Mouse (Mus musculus) liver, adult (tissue): ENCODE data around the gene Adat3.

Experiments
- GATA4 ChIP-seq: IDR thresholded peaks from 2 replicates; pipeline ENCODE4 v1.6.1; 2014; ENCODE audit warnings: mild to moderate bottlenecking, low read length; ENCODE audit not compliant: insufficient replicate concordance

The Adat3 gene

GRCm38 (mm10) chr10:80602698-80603325 is at the start of gene Adat3, which contains the start of gene Scamp4:
Adat3 (plus strand) TSS chr10:80602880.
Scamp4 (plus strand) TSS chr10:80602872.
- TF ChIP-seq GATA4: peak; percentile 60; the same call in 1 of the 2 replicates

DNA sequence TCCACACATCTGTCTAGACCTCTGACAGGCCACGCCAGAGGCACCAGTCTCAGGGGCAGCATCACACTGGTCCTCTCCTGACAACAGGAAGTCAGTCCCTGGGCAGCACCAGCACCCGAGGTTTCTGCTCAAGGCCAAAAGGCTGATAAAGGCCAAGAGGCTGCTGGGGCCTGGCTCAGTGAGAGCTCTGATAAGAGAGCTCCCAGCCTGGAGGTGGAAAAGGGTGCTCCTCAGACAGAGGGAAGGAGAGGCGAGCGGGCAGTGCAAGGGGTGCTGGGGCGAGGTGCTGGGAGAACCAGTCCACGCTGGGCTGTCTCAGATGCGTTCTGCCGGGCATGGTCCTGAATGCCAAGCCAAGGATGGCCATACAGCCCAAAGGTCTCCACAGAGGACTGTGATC is 49.1 kb upstream of the Adat3 start:
- TF ChIP-seq GATA4: no peak

DNA sequence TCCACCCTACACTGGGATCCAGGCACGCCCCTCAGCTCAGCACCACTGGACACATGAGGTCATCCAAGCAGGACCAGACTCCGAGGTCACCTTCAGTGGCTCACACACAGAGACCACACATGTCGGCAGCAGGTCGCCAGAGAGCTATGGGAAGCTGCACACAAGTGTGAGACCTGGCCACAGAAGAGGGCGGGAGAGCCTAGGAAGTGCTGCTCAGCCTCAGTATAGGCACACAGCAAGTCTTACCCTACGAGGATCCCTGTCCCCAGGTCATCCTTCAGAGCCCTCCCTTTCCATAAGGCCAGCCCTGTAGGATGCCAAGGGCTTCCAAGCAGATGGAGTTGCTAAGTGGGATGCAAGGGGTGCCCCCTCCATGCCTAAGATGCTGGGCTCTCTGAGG is 48.7 kb upstream of the Adat3 start:
- TF ChIP-seq GATA4: no peak

DNA sequence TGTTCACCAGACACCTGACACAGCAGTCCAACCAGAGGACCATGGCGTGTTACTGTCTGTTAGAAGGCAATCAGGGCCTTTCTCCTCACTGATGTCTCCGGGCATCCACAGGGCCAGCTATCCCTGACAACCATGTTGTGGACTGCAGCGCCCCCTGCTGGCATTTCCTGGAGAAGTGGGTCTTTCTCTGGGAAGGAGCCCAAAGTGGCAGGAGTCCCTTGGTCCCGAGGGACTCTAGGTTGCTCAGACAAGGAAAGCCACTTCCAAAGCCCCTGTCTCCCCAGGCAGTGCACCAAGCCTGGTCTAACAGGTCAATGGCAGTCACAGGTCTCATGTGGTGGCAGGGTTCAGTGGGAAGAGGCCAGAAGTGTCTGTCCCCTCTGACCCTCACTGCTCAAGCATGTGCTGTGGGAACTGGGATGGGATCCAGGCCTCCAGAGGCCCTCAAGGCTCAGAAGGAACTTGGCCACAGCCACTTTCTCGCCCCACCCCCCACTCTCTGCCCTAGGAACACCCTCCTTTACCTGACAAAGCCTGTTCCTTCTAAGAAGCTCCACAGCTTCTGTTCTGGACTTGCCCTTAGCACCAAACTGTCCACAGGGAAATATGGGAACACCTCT is 45.2 kb upstream of the Adat3 start:
- no peak for TF ChIP-seq GATA4

DNA sequence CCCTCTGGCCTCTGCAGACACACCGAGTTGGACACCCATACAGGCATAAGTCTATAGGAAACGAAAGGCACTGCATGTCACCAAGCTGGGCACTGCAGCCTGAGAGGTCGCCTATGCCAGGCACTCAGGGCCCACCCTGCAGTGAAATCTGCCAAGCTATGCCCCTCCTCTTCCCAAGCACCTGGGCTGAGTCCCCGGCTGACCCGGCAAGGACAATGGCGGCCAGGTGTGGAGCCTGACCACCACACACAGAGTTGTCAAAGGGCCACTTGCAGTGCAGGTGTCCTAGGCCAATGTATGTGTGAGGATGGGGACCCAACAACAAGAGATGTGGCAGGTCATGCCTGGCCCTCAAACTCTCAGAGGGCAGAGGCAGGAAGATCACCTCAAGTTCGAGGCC is 43.2 kb upstream of the Adat3 start:
- no peak for TF ChIP-seq GATA4

DNA sequence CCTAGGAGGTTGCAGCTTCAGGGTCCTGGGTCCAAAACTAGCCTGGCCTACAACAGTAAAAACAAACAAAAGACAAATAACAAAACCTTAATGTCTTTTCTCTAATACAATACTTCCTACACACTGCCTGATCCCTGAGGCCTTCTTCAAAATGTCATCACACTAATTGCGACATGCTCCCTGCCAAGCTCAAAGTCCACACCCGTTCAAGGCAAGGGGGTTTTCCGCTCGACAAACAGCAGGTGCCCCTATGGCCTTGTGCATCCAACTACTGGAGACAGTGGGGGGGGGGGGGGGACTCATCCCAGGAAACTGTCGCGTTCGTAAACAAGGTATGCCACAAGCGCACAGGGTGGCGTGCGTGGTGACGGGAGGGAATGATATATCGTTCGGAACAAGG is 42.1 kb upstream of the Adat3 start:
- TF ChIP-seq GATA4: no peak

DNA sequence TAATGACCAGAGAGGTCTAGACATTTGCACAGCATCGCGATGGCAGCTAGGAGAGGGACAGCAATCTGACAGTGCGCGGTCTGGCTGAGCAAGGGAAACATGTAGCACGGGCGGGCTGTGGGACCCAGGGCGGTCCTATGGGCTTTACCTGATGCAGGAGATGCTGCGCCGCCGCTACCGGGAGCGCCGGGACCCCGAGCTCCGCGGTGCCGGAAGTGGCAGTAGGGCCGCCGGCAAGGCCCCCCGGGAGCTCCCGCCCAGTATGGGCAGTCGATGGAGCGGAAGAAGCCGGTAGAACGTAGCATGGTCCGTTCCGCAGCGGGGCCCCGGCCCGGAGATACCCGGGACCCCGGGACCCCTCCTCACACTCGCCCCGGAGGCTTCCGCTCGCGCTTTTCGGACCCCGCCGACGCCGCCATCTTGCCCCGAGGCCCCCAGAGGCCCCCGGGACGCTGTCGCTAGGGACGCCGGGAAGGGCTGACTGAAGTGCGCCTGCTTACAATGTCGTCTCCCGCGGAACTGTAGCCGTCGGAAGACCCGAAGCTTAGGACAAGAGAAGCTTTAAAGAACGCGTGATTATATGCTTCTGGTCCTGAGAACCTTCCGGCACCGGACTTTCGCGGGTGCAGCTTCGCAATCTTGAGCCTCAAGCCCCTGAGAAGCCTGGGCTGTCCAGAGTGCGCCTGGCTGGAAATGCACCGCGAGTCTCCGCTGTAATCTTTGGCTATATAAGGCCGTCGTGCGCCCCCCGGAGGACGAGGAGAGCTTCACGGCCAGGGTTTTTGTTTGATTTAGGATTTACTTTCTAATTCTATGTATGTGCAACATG is 41.4 kb upstream of the Adat3 start, which contains the start of gene Rexo1:
Rexo1 (minus strand) TSS at position 445 of the 829 bp plus-strand sequence.
- TF ChIP-seq GATA4: peak; percentile 77; the same call in 1 of the 2 replicates

GRCm38 (mm10) chr10:80566375-80567092 is 36.1 kb upstream of the Adat3 start:
- no peak for TF ChIP-seq GATA4

DNA sequence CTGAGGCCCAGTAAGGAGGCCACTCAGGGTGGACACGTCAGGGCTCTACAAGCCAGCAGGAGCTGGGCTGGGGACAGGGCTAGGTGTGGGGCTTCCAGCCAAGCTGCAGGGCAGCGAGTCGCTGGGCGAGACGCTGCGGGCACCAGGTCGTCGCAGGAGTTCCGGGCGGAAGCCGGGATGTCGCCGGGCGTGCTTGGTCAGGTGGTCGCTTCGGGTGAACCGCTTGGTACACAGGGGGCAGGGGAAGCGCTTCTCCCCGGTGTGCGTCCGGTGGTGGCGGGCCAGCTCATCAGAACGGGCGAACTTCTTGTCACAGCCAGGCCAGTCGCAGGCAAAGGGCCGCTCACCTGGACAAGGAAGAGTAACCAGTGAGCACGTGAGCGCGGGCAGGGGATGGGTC is 33.8 kb upstream of the Adat3 start:
- TF ChIP-seq GATA4: no peak

DNA sequence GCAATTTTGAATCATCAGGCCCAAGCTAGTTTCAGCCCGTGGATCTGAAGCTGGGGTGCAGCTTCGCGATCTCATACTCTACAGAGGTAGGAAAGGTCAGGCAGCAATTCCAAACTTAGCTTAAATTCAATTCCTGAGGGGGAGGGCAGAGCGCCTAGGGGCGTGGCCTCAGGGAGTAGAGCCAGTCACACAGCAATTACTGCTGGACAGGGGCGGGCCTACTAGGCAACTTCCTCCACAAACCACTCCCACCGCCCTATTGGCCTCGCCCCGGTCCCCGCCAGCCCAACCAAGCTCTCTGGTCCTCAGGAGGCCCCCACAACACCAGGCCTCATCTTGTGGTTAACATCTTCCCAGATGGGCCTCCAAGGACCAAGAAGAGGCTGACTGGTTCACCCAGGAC is 33.0 kb upstream of the Adat3 start:
- no peak for TF ChIP-seq GATA4

DNA sequence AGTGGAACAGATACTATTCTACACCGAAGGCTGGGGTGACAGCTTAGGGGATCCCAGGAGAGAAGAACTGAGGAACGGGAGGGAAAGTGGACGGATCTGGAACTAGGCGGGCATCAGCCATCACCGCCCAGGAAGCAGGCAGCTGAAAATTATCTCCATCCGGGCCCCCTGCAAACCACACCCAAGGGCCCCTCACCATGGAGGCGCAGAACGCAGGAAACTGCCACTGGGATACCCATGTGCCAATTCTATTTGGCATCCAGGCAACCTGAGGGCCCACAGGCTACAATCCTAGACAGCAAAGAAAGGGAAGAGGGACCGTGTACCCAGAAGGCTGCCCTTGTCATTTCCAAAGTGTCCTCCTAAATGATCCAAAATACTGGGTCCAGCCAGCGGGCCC is 32.3 kb upstream of the Adat3 start:
- TF ChIP-seq GATA4: no peak

DNA sequence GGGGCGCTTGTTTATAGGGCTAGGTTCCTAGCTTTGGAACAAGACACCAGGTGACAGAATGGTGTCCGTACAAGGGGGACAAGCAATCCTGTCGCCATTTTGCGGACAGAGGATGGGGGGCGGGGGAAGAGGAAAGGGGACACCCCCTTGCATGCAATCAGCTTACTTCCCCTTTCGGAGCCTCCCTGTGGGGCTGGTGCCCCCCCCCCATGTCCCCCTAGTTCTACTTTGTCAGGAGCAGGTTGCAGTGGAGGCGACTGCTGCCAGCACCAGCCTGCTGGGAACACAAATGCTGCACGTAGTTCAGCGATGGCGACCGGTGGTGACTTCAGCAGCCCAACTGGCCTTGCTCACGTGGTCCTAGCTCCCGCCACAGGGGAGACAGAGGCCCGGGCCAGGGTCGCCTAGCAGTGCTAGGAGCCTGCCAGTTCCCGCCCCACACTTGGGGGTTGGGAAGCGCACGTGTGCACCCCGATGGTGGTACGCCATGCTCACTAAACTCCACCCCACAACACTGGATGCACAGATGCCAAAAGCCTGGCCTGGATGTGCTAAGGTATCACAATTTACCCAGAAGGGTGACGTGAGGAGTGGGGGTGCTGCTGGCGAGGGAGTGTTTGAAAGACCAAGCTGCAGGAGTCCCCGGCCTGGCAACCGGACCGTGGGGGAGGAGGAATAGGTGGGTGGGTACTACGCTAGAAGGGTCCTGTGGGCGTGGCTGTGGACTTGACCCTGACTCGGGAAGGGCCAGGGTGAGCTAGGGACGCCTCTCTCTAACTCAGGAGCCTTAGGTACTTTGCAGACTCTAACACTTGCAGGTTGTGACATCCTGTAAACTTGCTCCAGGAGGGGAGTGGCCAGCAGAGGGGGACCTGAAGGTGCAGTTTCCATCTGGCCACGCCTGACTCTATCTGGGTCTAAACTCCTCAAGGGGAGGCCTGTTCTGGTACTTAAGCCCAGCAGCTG is 31.5 kb upstream of the Adat3 start:
- TF ChIP-seq GATA4: no peak

GRCm38 (mm10) chr10:80572477-80572876 is 30.2 kb upstream of the Adat3 start:
- no peak for TF ChIP-seq GATA4

DNA sequence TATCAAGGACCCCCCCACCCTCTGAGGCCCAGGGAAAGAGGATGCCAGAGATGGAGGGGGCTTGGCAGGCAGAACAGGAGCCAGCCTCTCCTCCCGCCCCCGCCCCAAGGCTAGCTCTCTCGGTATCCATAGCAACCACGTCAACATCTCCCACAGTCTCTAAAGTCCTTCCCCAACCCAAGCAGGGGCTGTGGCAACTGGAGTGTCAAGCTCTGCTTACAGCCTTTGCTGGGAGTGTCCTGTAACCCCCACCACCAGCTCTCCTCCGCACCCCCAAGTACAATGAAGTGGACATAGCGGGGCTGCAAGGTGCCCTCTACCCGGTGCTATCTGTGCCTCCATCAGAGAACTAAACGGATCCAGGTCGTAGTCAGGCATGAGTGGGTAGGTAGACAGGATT is 28.7 kb upstream of the Adat3 start:
- TF ChIP-seq GATA4: no peak

- no peak for TF ChIP-seq GATA4
Observed at GRCm38 (mm10) chr10:80574896-80575295, 27.8 kb upstream of the Adat3 start.

DNA sequence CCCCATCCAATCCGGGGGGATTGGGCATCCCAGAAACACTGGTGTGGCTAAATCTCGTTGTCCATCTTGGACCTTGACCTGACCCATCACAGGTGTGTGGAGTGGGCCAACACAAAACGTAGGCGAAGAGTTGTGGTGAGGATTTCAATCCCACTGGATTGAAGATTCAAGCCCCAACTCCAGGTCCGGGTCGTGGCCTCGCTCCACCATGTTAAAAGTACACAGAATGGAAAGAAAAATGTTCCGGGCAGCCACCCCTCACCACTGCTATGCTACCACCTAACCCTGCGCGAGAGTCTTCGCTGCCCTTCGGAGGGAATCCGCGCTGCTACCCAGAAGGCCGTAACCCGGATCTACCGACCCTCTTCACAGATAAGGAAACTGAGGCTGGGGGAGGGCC is 26.8 kb upstream of the Adat3 start:
- TF ChIP-seq GATA4: no peak
